Mouse (Mus musculus) heart, embryonic 16.5 days (tissue): ENCODE results near the gene Qrich2. TPM values are rescaled to one million over a fixed set of nuclear protein-coding genes. Genes with fewer than 3 reads are reported as not detected.

ENCODE experiments used
- ATAC-seq: fragments of 200-750 bp; cut with Nextera tagmentation; replicated peaks from 2 replicates; pipeline ENCODE4 v1.8.0; 2017; ENCODE audit warnings: moderate number of reproducible peaks; ENCODE audit not compliant: insufficient read depth, low FRiP score; ENCODE audit errors: extremely low read depth
- H3K27ac ChIP-seq: fragments of 300-500 bp; sonication (generic); 2 replicates; pipeline ENCODE4 v1.5.1; 2014; ENCODE audit warnings: mild to moderate bottlenecking, low read length, control low read depth, moderate library complexity
- H3K27me3 ChIP-seq: fragments of 300-500 bp; sonication (generic); 2 replicates; pipeline ENCODE4 v1.6.1; 2014; ENCODE audit warnings: low read length, mixed read lengths; ENCODE audit not compliant: control insufficient read depth, insufficient read depth
- H3K36me3 ChIP-seq: fragments of 300-500 bp; sonication (generic); 2 replicates; pipeline ENCODE4 v1.6.1; 2014; ENCODE audit not compliant: control insufficient read depth, insufficient read depth
- H3K4me1 ChIP-seq: fragments of 300-500 bp; sonication (generic); 2 replicates; pipeline ENCODE4 v1.6.1; 2014; ENCODE audit warnings: low read length, mixed read lengths; ENCODE audit not compliant: control insufficient read depth, insufficient read depth
- H3K4me2 ChIP-seq: fragments of 300-500 bp; sonication (generic); 2 replicates; pipeline ENCODE4 v1.6.1; 2014; ENCODE audit warnings: low read depth, mild to moderate bottlenecking, control low read depth, low read length
- H3K4me3 ChIP-seq: fragments of 300-500 bp; sonication (generic); 2 replicates; pipeline ENCODE4 v1.5.1; 2014; ENCODE audit warnings: mild to moderate bottlenecking, control low read depth, low read length
- H3K9ac ChIP-seq: fragments of 300-500 bp; sonication (generic); 2 replicates; pipeline ENCODE4 v1.6.1; 2014; ENCODE audit warnings: low read length, control low read depth
- H3K9me3 ChIP-seq: fragments of 300-500 bp; sonication (generic); replicated peaks from 2 replicates; pipeline ENCODE4 v1.6.1; 2016; ENCODE audit warnings: low read length; ENCODE audit not compliant: control insufficient read depth
- WGBS: fragments of 180-500 bp; shearing (Covaris S2); extraction: QIAGEN DNeasy Blood & Tissue Kit; methylation state at CpG from one replicate; pipeline ENCODE4 v1.1.7; 2014; 5-methylcytosine and 5-hydroxymethylcytosine counted together
- polyA plus RNA-seq: library from polyadenylated mRNA; unstranded; fragments of >200 nt; fragmentation: Nextera tagmentation; extraction: Ambion mirVana; gene quantifications from 2 replicates; pipeline ENCODE4 v1.2.1, GENCODE M21; 2015

The Qrich2 gene
- polyA plus RNA-seq, 1 experiment from 2014 or later: 0.07 TPM

- no peak overlapping the region for H3K4me3 ChIP-seq
- peaks cover 11% of the 10 kb centered on the region; the same call in 1 of the 2 replicates for H3K9me3 ChIP-seq
- peaks cover 13% of the 10 kb centered on the region for H3K27me3 ChIP-seq
- H3K9ac ChIP-seq: no peak overlapping the region
- 27% methylated on average over 16 of the region's 16 CpGs for WGBS
- ATAC-seq: peak; percentile 66; the same call in 1 of the 2 replicates
- H3K4me2 ChIP-seq: peak overlapping the region; percentile 16; the same call in 1 of the 2 replicates
- no peak overlapping the region for H3K27ac ChIP-seq
- H3K36me3 ChIP-seq: no peaks in the 10 kb centered on the region
- H3K4me1 ChIP-seq: peaks cover 5% of the 10 kb centered on the region
These were observed 20.3 kb downstream of the Qrich2 start for GRCm38 (mm10) chr11:116445596-116446307.

GRCm38 (mm10) chr11:116443935-116444334 lies 22.1 kb downstream of the Qrich2 start:
- ATAC-seq: no peak
- 86% methylated on average over 6 of the region's 6 CpGs for WGBS

GRCm38 (mm10) chr11:116443311-116443710 lies 22.7 kb downstream of the Qrich2 start:
- no peak overlapping the region for H3K27ac ChIP-seq
- no peak overlapping the region for H3K4me3 ChIP-seq
- no peak for ATAC-seq
- H3K4me1 ChIP-seq: peaks cover 11% of the 10 kb centered on the region
- WGBS: 89% methylated on average over 6 of the region's 6 CpGs
- peaks cover 13% of the 10 kb centered on the region for H3K27me3 ChIP-seq
- peaks cover 9% of the 10 kb centered on the region for H3K36me3 ChIP-seq
- H3K9me3 ChIP-seq: no peaks in the 10 kb centered on the region
- H3K4me2 ChIP-seq: no peak overlapping the region
- H3K9ac ChIP-seq: no peak overlapping the region

More at GRCm38 (mm10) chr11:116443935-116444334, 22.1 kb downstream of the Qrich2 start:
- no peak overlapping the region for H3K4me2 ChIP-seq
- H3K27ac ChIP-seq: no peak overlapping the region
- peaks cover 8% of the 10 kb centered on the region for H3K36me3 ChIP-seq
- no peaks in the 10 kb centered on the region for H3K9me3 ChIP-seq
- H3K27me3 ChIP-seq: peaks cover 13% of the 10 kb centered on the region
- no peak overlapping the region for H3K9ac ChIP-seq
- H3K4me1 ChIP-seq: peaks cover 11% of the 10 kb centered on the region
- H3K4me3 ChIP-seq: no peak overlapping the region

GRCm38 (mm10) chr11:116442867-116443177 lies 23.2 kb downstream of the Qrich2 start:
- peaks cover 13% of the 10 kb centered on the region for H3K27me3 ChIP-seq
- peaks cover 11% of the 10 kb centered on the region for H3K4me1 ChIP-seq
- peaks cover 9% of the 10 kb centered on the region for H3K36me3 ChIP-seq
- H3K9me3 ChIP-seq: no peaks in the 10 kb centered on the region
- no peak overlapping the region for H3K27ac ChIP-seq
- WGBS: 51% methylated on average over 6 of the region's 6 CpGs
- H3K4me3 ChIP-seq: no peak overlapping the region
- no peak for ATAC-seq
- no peak overlapping the region for H3K9ac ChIP-seq
- H3K4me2 ChIP-seq: no peak overlapping the region

GRCm38 (mm10) chr11:116442129-116442866 lies 23.7 kb downstream of the Qrich2 start:
- Histone ChIP-seq H3K9me3 (no peaks in the 10 kb centered on the region), H3K9ac (no peak overlapping the region), H3K36me3 (peaks cover 14% of the 10 kb centered on the region), H3K27me3 (peaks cover 12% of the 10 kb centered on the region), H3K4me1 (peaks cover 16% of the 10 kb centered on the region), H3K4me2 (no peak overlapping the region), H3K27ac (no peak overlapping the region), H3K4me3 (no peak overlapping the region)
- WGBS: 74% methylated on average over 15 of the region's 15 CpGs
- no peak for ATAC-seq

- 54% methylated on average over 7 of the region's 7 CpGs for WGBS
- ATAC-seq: peak; percentile 24; the same call in 1 of the 2 replicates
- H3K9ac ChIP-seq: 0 out of 2 replicates have a peak overlapping the region, but pooled peaks have one; percentile 11
- no peaks in the 10 kb centered on the region for H3K27me3 ChIP-seq
- H3K9me3 ChIP-seq: no peaks in the 10 kb centered on the region
- peak overlapping the region; percentile 77 for H3K27ac ChIP-seq
- peaks cover 16% of the 10 kb centered on the region for H3K36me3 ChIP-seq
- peaks cover 30% of the 10 kb centered on the region for H3K4me1 ChIP-seq
- no peak overlapping the region for H3K4me2 ChIP-seq
- H3K4me3 ChIP-seq: no peak overlapping the region
These were observed 25.5 kb downstream of the Qrich2 start for GRCm38 (mm10) chr11:116440408-116441068.

- Histone ChIP-seq H3K9ac (peak overlapping the region; percentile 46), H3K4me2 (no peak overlapping the region), H3K27me3 (no peaks in the 10 kb centered on the region), H3K4me1 (peaks cover 36% of the 10 kb centered on the region), H3K4me3 (no peak overlapping the region), H3K9me3 (no peaks in the 10 kb centered on the region), H3K36me3 (peaks cover 16% of the 10 kb centered on the region), H3K27ac (peak overlapping the region; percentile 77)
- 77% methylated on average over 19 of the region's 19 CpGs for WGBS
- no peak for ATAC-seq
These were observed 26.5 kb downstream of the Qrich2 start for GRCm38 (mm10) chr11:116439269-116440240.

GRCm38 (mm10) chr11:116437541-116437940 lies 28.5 kb downstream of the Qrich2 start:
- no peak for ATAC-seq
- WGBS: 73% methylated on average over 11 of the region's 11 CpGs
- H3K27ac ChIP-seq: peak overlapping the region; percentile 81
- no peaks in the 10 kb centered on the region for H3K27me3 ChIP-seq
- peaks cover 36% of the 10 kb centered on the region for H3K4me1 ChIP-seq
- no peak overlapping the region for H3K4me3 ChIP-seq
- peak overlapping the region; percentile 77; the same call in 1 of the 2 replicates for H3K4me2 ChIP-seq
- no peaks in the 10 kb centered on the region for H3K9me3 ChIP-seq
- peaks cover 16% of the 10 kb centered on the region for H3K36me3 ChIP-seq
- peak overlapping the region; percentile 69 for H3K9ac ChIP-seq
